Comparison of ENCODE assay signal across 20 mouse cellular contexts in genomic region chr13:55153951-55154350, GRCm38 (mm10). TPM values are rescaled to one million over a fixed set of nuclear protein-coding genes. Genes with fewer than 3 reads are reported as not detected.
DNase-seq lines count a peak whose midpoint lies in the region; ATAC-seq lines count a peak whose summit lies in the region.
"Had no signal": no experiment of that assay in that cellular context is flagged by ENCODE, and none has a peak within 500 bp of the region (broad histone marks: within the 10 kb centered on the region; RNA-seq: fewer than 3 reads in every experiment).

No protein-coding gene starts in this region.

- no peak for DNase-seq in kidney, adult 18-20 months
- DNase-seq in lung, postnatal 10 days: peak; percentile 36
- DNase-seq in lung, postnatal 36 days: no peak
- no peak for DNase-seq in ovary, postnatal 14 days (ENCODE audit: low spot score)
- DNase-seq: B cell, adult 2 months; cerebellum, postnatal 14 days; heart, postnatal 36 days; right cerebral cortex, adult 18-20 months; thymus, postnatal 36 days had no signal

- H3K9me3 ChIP-seq in kidney, embryonic 15.5 days (replicated peaks): no peaks in the 10 kb centered on the region
- H3K9me3 ChIP-seq in liver, embryonic 12.5 days (replicated peaks): no peaks in the 10 kb centered on the region
- H3K9me3 ChIP-seq: heart, embryonic 12.5 days; midbrain, embryonic 12.5 days had no signal

- H3K27me3 ChIP-seq in kidney, embryonic 15.5 days: peaks cover 21% of the 10 kb centered on the region
- peaks cover 63% of the 10 kb centered on the region for H3K27me3 ChIP-seq in liver, embryonic 12.5 days (replicated peaks)
- H3K27me3 ChIP-seq: Patski had no signal

- 86% methylated on average over 5 of the region's 5 CpGs for WGBS in kidney, embryonic 15.5 days
- 76% methylated on average over 5 of the region's 5 CpGs for WGBS in liver, embryonic 12.5 days (ENCODE audit: insufficient replicate concordance)

- ATAC-seq in kidney, embryonic 15.5 days (replicated peaks; ENCODE audit: low FRiP score): no peak
- no peak for ATAC-seq in liver, embryonic 12.5 days
- ATAC-seq in erythroblast, adult 5-6 weeks (replicated peaks; ENCODE audit: low FRiP score, poor library complexity, severe bottlenecking): no peak
- ATAC-seq: Patski had no signal

- H3K4me1 ChIP-seq in kidney, embryonic 15.5 days: peaks cover 19% of the 10 kb centered on the region; the same call in 1 of the 2 replicates
- peaks cover 8% of the 10 kb centered on the region; the same call in 1 of the 2 replicates for H3K4me1 ChIP-seq in liver, embryonic 12.5 days

- H3K27ac ChIP-seq in kidney, embryonic 15.5 days: peak overlapping the region; percentile 96; the same call in 1 of the 2 replicates
- 0 out of 2 replicates have a peak overlapping the region, but pooled peaks have one; percentile 38 for H3K27ac ChIP-seq in liver, embryonic 12.5 days
- H3K27ac ChIP-seq: macrophage; midbrain, embryonic 12.5 days had no signal

- peaks cover 14% of the 10 kb centered on the region for H3K36me3 ChIP-seq in kidney, embryonic 15.5 days
- H3K36me3 ChIP-seq in liver, embryonic 12.5 days: no peaks in the 10 kb centered on the region
- H3K36me3 ChIP-seq: heart, embryonic 12.5 days; midbrain, embryonic 12.5 days had no signal

- H3K9ac ChIP-seq in kidney, embryonic 15.5 days: no peak overlapping the region
- no peak overlapping the region for H3K9ac ChIP-seq in liver, embryonic 12.5 days
- H3K9ac ChIP-seq: heart, embryonic 12.5 days; midbrain, embryonic 12.5 days had no signal

- peak overlapping the region; percentile 69; the same call in 1 of the 2 replicates for H3K4me3 ChIP-seq in kidney, embryonic 15.5 days (replicated peaks)
- H3K4me3 ChIP-seq in liver, embryonic 12.5 days: no peak overlapping the region

- peak overlapping the region; percentile 94 for H3K4me2 ChIP-seq in kidney, embryonic 15.5 days
- H3K4me2 ChIP-seq in liver, embryonic 12.5 days: peak overlapping the region; percentile 62

RNA-seq across cellular contexts. Expression of gene Fgfr4, which starts 1.5 kb away (rescaled TPM):
- 16.4 and 19.8 TPM in 2 replicates for polyA plus RNA-seq in kidney, embryonic 15.5 days (2015; fragmentation: Nextera tagmentation; extraction: Ambion mirVana)
- 5.0 and 5.7 TPM in 2 replicates for polyA plus RNA-seq in liver, embryonic 12.5 days (2016; fragmentation: Nextera tagmentation; extraction: Ambion mirVana)
- not detected in 2 replicates for total RNA-seq in erythroblast, adult 5-6 weeks (2015; ENCODE audit: low replicate concordance)
- not detected in 2 replicates for total RNA-seq in erythroblast, adult 5-6 weeks (2017; ENCODE audit: low replicate concordance)
- total RNA-seq: neutrophil, adult 5-6 weeks had no signal
- polyA plus RNA-seq: macrophage had no signal

RNA-seq across cellular contexts. Expression of gene Gm17617, which starts 20.6 kb away (rescaled TPM):
- polyA plus RNA-seq in kidney, embryonic 15.5 days (2015; fragmentation: Nextera tagmentation; extraction: Ambion mirVana): not detected in 2 replicates
- not detected in 2 replicates for polyA plus RNA-seq in liver, embryonic 12.5 days (2016; fragmentation: Nextera tagmentation; extraction: Ambion mirVana)
- not detected in 2 replicates for total RNA-seq in erythroblast, adult 5-6 weeks (2015; ENCODE audit: low replicate concordance)
- total RNA-seq in erythroblast, adult 5-6 weeks (2017; ENCODE audit: low replicate concordance): not detected in 2 replicates
- total RNA-seq: heart, postnatal 36 days; left cerebral cortex, adult 18-20 months; neutrophil, adult 5-6 weeks had no signal
- polyA plus RNA-seq: gonadal fat pad, adult 2 months; heart, embryonic 12.5 days; macrophage; midbrain, embryonic 12.5 days; myocyte; Patski had no signal

RNA-seq across cellular contexts. Expression of gene Zfp346, which starts 48.8 kb away (rescaled TPM):
- 20.0 and 21.5 TPM in 2 replicates for polyA plus RNA-seq in kidney, embryonic 15.5 days (2015; fragmentation: Nextera tagmentation; extraction: Ambion mirVana)
- 10.6 and 11.4 TPM in 2 replicates for polyA plus RNA-seq in liver, embryonic 12.5 days (2016; fragmentation: Nextera tagmentation; extraction: Ambion mirVana)
- 14.8 and 24.8 TPM in 2 replicates for total RNA-seq in erythroblast, adult 5-6 weeks (2015; ENCODE audit: low replicate concordance)
- total RNA-seq in erythroblast, adult 5-6 weeks (2017; ENCODE audit: low replicate concordance): 17.3 and 25.2 TPM in 2 replicates

RNA-seq across cellular contexts. Expression of gene Uimc1, which starts 53.9 kb away (rescaled TPM):
- polyA plus RNA-seq in kidney, embryonic 15.5 days (2015; fragmentation: Nextera tagmentation; extraction: Ambion mirVana): 23.9 and 24.3 TPM in 2 replicates
- polyA plus RNA-seq in liver, embryonic 12.5 days (2016; fragmentation: Nextera tagmentation; extraction: Ambion mirVana): 18.4 TPM in 2 replicates
- 16.5 and 36.5 TPM in 2 replicates for total RNA-seq in erythroblast, adult 5-6 weeks (2015; ENCODE audit: low replicate concordance)
- 25.1 and 30.4 TPM in 2 replicates for total RNA-seq in erythroblast, adult 5-6 weeks (2017; ENCODE audit: low replicate concordance)

RNA-seq across cellular contexts. Expression of gene Nsd1, which starts 55.6 kb away (rescaled TPM):
- 65.1 and 66.9 TPM in 2 replicates for polyA plus RNA-seq in kidney, embryonic 15.5 days (2015; fragmentation: Nextera tagmentation; extraction: Ambion mirVana)
- polyA plus RNA-seq in liver, embryonic 12.5 days (2016; fragmentation: Nextera tagmentation; extraction: Ambion mirVana): 27.1 and 27.5 TPM in 2 replicates
- 23.0 and 33.8 TPM in 2 replicates for total RNA-seq in erythroblast, adult 5-6 weeks (2015; ENCODE audit: low replicate concordance)
- total RNA-seq in erythroblast, adult 5-6 weeks (2017; ENCODE audit: low replicate concordance): 21.0 and 29.0 TPM in 2 replicates
